Comparison of ENCODE assay signal across 10 mouse cellular contexts in genomic region chr9:42028807-42029206, GRCm38 (mm10).
DNase-seq lines count a peak whose midpoint lies in the region; ATAC-seq lines count a peak whose summit lies in the region.
"Had no signal": no experiment of that assay in that cellular context is flagged by ENCODE, and none has a peak within 500 bp of the region (broad histone marks: within the 10 kb centered on the region; RNA-seq: fewer than 3 reads in every experiment).

No protein-coding gene starts in this region.

- ATAC-seq in frontal cortex, adult (ENCODE audit: low TSS enrichment): peak; percentile 41
- peak; percentile 77 for ATAC-seq in megakaryocyte progenitor cell, adult 5-6 weeks (replicated peaks; ENCODE audit: poor library complexity)

- DNase-seq in frontal cortex, postnatal 14 days (ENCODE audit: low spot score in 2 of 2): no peak
- DNase-seq in 3134 (ENCODE audit: extremely low read depth, insufficient read length, low spot score): peak; percentile 24
- peak; percentile 27 to 46 for DNase-seq in heart, postnatal 10 days
- no peak for DNase-seq in right cerebral cortex, postnatal 10 days (ENCODE audit: low spot score in 2 of 2)
- no peak for DNase-seq in cerebellum, adult 11 months
- no peak for DNase-seq in ovary, postnatal 10 days (ENCODE audit: low spot score)
- DNase-seq: cerebellum, adult 11-12 months; kidney, adult 8-10 months had no signal

- intact Hi-C loops in heart, postnatal 10 days (cut with DNase I): no loop called here

Comparison
In these comparisons a context has a peak if more than half of its experiments do, and no peak if none do; other contexts are left out.
1. DNase-seq: peak in 3134 (single experiment) and heart, postnatal 10 days (2 of 2); none in frontal cortex, postnatal 14 days (0 of 2), right cerebral cortex, postnatal 10 days (0 of 2), cerebellum, adult 11 months (single experiment) and ovary, postnatal 10 days (single experiment).